Mouse (Mus musculus): ENCODE results near the gene Nsf.

- no peak for TF ChIP-seq CTCF (IDR thresholded peaks at IDR 0.05; ENCODE audit: extremely low read depth, insufficient read depth, low read length)
- no peak for TF ChIP-seq POLR2A (IDR thresholded peaks at IDR 0.05; ENCODE audit: extremely low read depth, insufficient read depth, low read length)
These were observed 12.5 kb downstream of the Nsf start for GRCm38 (mm10) chr11:103941351-103941750.
